Mouse (Mus musculus): ENCODE results near the gene Gnai1.

The Gnai1 gene

DNA sequence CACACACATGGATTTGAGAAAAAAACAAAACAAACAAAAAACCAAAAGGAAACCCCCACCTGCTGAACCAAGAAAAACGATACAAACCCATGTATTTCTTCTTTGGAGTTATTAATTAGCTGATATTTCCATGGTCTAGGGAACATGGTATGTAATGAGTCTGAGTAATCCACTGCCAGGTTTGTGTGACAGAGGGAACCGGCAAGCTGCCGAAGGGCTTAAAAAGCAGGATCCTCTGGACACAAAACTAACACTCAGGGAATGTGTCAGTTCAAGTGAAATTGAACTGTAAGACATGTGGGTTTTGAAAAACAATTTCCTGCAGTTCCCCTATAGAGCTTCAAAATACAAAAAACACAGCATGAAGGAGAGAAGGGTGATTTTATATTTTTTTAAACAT lies 72.1 kb downstream of the Gnai1 start:
- DNase-seq = no peak

DNA sequence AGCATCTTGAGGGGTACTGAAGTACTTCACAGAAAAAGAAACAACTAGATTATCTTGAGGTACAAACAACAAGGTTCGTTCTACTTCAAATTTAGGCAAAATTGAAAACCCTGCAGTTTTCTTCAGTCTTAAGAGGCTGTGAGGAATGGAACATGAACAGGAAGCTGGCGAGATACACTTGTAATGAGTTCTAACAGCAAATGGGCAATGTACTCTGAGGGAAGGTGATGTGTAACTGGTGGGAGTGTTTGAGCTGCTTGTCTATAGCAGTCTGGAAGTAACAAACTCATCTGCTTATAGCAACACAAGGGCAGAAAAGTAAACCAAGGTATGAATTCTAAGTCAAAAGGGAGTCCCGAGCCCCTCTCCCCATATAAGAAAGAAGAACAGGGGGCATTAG lies 78.1 kb downstream of the Gnai1 start:
- DNase-seq = no peak

DNA sequence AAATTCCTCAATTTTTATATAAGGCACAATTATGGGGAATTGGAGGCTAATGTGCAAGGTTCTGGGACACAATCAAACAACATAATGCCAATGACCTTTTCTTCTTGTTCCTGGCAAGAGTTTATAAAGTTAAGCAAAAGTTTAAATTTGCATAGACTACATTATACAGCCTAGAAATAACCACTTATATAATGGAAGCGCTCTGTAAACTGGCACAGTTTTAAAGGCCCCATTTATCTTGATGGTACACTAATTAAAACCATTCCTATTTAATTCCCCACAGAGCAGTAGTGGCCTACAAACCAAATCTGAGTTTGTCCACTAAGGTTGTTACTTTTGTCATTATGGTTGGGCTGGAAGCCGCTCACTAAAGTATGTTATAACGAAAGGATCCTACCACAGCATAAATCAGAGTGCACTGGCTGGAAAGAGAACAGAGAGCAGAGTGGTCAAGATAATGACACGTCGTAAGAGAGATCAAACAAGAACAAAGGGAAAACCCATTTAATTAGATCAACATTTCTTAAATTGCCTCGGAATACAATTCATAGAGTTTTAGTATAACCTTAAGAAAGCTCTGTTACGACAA lies 85.7 kb downstream of the Gnai1 start:
- no peak for DNase-seq

DNA sequence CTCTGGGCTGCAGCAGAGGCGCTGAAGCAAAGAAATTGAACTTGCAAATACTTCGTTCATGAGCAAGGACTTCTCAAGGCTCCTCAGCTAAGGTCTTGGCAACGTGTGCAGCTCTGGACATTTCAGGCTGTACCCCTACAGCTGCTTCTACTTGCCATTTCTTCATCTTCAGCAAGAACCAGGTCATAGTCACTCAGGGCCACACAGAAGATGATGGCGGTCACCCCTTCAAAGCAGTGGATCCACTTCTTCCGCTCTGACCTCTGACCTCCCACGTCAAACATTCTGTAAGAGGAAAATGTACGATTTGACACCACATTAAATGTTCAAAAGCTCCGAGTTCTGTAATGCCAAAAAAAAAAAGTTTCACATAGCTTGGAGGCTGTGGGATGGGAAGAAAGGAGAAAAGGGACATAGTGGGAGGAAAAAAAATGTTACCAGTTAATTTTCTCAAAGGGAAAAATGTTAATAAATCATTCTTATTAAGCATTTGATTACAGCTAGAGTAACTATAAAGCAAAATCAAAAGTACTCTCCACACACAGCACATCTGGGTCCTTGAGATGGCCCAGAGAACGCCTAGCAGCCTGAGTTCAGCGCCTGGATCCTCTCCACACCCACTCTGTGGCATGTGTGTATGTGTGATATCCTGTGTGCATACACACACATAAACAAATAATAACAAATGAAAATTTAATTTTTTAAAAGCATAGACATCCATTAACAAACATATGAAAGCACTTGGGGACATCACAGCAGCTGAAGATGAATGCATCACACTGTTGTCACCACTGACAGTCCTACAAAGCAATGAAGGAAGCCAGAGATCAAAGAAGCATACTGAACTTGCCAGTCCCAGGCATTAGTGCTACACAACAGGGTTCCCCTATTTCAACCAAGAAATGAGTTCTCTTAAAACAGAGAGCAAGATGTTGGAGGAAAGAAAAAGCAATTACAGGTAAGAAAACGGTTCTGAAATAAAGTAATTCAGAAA lies 86.6 kb downstream of the Gnai1 start:
- no peak for DNase-seq

DNA sequence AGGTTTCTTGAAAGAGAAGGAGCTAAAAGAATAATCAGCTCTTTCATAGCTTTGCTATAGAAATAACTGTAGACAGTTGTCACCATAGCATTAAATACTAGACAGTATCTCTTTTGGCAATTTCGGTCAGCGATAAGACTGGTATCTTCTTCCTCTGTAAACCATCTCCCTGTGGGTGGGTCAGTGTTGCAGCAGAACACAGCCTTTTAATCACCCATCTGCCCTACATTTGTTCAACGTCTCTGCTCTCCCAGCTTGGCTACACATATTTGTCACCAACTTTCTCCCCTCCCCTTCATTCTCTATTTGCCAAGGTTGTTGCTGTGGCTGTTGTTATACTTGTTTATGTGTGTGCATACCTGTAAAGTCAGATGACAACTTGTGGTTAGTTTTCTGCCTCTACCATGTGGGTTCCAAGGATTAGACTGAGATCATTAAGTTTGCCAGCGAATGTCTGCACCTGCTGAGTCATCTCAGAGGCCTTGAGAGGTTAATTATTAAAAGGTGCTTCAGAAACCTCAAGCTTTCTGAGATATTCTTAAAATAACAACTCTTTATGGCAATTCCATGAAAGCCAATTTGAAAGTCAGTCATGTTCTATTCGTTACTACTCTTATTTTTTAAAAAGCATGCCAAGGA lies 109.7 kb downstream of the Gnai1 start:
- no peak for DNase-seq

DNA sequence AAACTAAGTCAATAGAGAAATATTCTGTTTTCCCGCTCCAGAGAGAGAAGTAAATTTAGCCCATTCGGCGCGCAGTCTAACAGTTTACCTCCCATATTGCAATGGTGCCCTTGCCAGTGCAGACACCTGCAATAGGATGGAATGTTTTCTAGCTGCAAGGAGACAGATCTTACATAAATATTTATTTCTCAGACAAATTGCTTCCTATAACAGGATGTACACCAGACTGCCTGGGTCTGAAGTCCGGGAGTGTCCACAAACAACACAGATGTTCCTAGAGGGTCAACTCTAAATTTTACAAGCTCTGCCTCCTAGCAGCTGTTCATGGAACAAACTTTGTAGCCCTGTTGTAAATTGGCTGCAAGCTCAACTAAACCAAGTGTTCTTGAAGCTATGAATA lies 111.0 kb downstream of the Gnai1 start:
- no peak for DNase-seq

DNA sequence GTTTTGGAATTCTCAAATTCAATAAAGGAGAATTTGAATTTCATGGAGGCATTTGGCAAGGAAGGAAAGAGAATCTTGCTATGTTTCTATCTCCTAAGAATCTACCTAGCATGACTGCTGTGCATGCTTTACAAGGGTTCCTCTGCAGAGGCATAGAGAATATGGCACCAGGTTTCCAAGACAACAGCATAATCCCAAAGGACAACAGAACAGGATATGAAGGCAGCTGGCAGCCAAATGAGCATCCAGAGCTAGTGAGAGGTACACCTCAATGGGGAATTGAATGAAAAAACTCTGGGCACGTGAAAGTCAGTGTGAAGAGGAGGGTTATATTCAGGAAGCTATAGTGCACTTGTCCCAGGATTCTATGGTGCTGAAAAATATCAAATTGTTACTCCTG lies 130.8 kb downstream of the Gnai1 start:
- DNase-seq = no peak

DNA sequence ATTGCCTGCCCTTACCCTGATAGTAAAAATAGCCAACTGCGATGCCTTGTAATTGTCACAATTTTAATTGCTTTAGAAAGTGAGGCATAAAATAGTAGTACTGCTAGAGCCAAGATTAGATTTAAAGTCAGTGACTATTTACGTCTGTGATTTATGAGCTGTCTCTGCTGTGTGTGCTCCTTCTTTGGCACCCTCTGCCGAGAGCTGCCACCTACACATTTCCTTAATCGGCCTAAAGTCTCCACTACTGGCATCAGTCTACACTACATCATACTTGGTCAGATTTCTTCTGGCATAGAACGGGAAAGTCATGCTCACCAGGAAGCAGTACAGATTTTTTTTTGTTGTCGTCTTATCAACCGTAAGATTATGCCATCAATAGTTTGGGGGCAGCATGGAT lies 131.3 kb downstream of the Gnai1 start:
- no peak for DNase-seq

DNA sequence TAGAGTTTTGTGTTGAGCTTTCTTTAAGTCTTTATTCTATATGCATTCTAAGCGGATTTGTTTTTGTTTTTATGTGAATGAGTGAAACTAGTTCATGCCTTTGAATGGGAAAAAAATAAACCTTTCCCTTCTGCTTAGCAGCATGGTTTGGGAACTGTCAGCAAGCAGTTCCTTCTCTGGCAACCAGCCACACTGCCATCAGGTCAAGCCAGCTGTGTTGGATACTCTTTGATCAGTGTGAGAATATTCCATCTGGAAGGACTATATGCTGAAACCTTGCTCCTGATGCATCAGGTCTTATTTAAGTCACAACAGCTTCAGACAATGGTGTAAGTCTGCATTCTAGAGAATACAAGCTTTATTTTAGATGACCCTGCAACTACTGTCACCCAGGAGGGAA lies 139.3 kb downstream of the Gnai1 start:
- DNase-seq = peak; percentile 63 to 66

DNA sequence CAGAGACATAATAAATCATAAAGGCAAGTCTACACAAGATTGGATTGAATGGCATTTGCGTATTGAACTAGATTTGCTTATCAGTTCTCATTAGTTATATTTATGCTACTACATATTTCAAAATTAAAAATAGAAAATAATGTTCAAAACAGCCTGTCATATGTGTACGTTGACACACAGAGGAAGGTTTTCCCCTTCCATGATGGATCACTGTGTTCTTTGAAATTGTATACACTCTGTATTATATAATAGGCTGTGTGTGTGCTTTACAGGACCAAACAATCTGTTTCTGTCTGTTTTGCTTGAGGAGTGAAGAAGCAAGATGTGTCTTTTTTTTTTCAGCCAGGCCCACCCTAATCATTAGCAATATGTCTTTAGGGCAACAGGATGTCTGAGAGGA lies 141.9 kb downstream of the Gnai1 start:
- DNase-seq = no peak

DNA sequence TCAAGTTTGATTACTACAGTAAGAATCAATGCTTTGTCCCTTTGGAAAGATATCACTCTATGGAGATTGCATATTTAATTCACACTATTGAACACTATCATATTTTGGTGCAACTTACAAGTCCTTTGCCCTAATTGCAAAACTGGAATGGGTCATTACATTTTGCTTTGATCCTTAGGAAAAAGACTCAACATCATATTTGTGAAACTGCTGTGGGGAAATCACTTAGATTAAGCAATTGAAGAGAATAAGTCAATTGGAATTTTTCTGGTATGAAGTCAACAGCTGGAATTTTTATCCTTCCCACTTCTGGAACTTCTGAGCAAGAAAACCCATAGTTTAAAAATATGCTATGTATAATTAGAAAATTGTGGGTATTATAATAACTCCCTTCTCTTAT lies 142.3 kb downstream of the Gnai1 start:
- DNase-seq = no peak

All from cerebellum, postnatal 36 days (tissue).